Mouse (Mus musculus) stomach, postnatal 0 days (tissue): Measurements from ENCODE around the gene Tas1r1. TPM values are rescaled to one million over a fixed set of nuclear protein-coding genes. Genes with fewer than 3 reads are reported as not detected.
A peak's percentile ranks its signal among the peaks of the same experiment; 100 is the strongest.

Experiments used
- ATAC-seq: fragments of 200-750 bp; cut with Nextera tagmentation; 2 replicates; pipeline ENCODE4 v1.8.0; 2017; ENCODE audit not compliant: low FRiP score, low TSS enrichment
- DNase-seq: peaks from one replicate; pipeline ENCODE4 v3.0.0-alpha.2; 2016; ENCODE audit warnings: low spot score
- H3K27ac ChIP-seq: fragments of 300-500 bp; sonication (generic); replicated peaks from 2 replicates; pipeline ENCODE4 v1.5.1; 2014; ENCODE audit warnings: mild to moderate bottlenecking, control low read depth
- H3K27me3 ChIP-seq: fragments of 300-500 bp; sonication (generic); 2 replicates; pipeline ENCODE4 v1.6.1; 2014; ENCODE audit warnings: low read length; ENCODE audit not compliant: control insufficient read depth, insufficient read depth
- H3K36me3 ChIP-seq: fragments of 300-500 bp; sonication (generic); 2 replicates; pipeline ENCODE4 v1.6.1; 2014; ENCODE audit warnings: low read length, mixed read lengths; ENCODE audit not compliant: control insufficient read depth, insufficient read depth
- H3K4me1 ChIP-seq: fragments of 300-500 bp; sonication (generic); replicated peaks from 2 replicates; pipeline ENCODE4 v1.6.1; 2014; ENCODE audit warnings: antibody characterized with exemption; ENCODE audit not compliant: control insufficient read depth, insufficient read depth
- H3K4me2 ChIP-seq: fragments of 300-500 bp; sonication (generic); replicated peaks from 2 replicates; pipeline ENCODE4 v1.6.1; 2014; ENCODE audit warnings: low read depth, mild to moderate bottlenecking, control low read depth, moderate library complexity
- H3K4me3 ChIP-seq: fragments of 300-500 bp; sonication (generic); 2 replicates; pipeline ENCODE4 v1.5.1; 2014; ENCODE audit warnings: low read depth, low read length, control low read depth
- H3K9ac ChIP-seq: fragments of 300-500 bp; sonication (generic); 2 replicates; pipeline ENCODE4 v1.6.1; 2014; ENCODE audit warnings: mild to moderate bottlenecking, low read length, control low read depth, mixed read lengths
- H3K9me3 ChIP-seq: fragments of 300-500 bp; sonication (generic); 2 replicates; pipeline ENCODE4 v1.6.1; 2016; ENCODE audit warnings: low read length; ENCODE audit not compliant: control insufficient read depth
- CTCF ChIP-seq: IDR thresholded peaks from 2 replicates; pipeline ENCODE4 v1.5.1; 2016; ENCODE audit warnings: antibody characterized with exemption, low read depth, mild to moderate bottlenecking, moderate library complexity
- EP300 ChIP-seq: optimal IDR thresholded peaks from 2 replicates; pipeline ENCODE3; 2016; ENCODE audit warnings: antibody characterized with exemption
- WGBS: fragments of 180-500 bp; shearing (Covaris S2); extraction: QIAGEN DNeasy Blood & Tissue Kit; methylation state at CpG from one replicate; pipeline ENCODE4 v1.1.7; 2014; 5-methylcytosine and 5-hydroxymethylcytosine counted together
- polyA plus RNA-seq: library from polyadenylated mRNA; unstranded; fragments of >200 nt; fragmentation: Nextera tagmentation; extraction: Ambion mirVana; gene quantifications from 2 replicates; pipeline ENCODE4 v1.2.1, GENCODE M21; 2015

Tas1r1 gene
- polyA plus RNA-seq, 1 experiment from 2014 or later = 0.12 TPM

GRCm38 (mm10) chr4:152073715-152074114 lies 35.3 kb upstream of the Tas1r1 start:
- H3K27me3 ChIP-seq = no peaks in the 10 kb centered on the region
- H3K9ac ChIP-seq = no peak overlapping the region
- H3K4me3 ChIP-seq = no peak overlapping the region
- H3K4me2 ChIP-seq = no peak overlapping the region
- DNase-seq = peak; percentile 32
- TF ChIP-seq EP300 (no peak), CTCF (no peak)
- no peak overlapping the region for H3K27ac ChIP-seq
- no peaks in the 10 kb centered on the region for H3K4me1 ChIP-seq
- 52% methylated on average over 6 of the region's 6 CpGs for WGBS
- 0 out of 2 replicates have a peak, but pooled peaks have one; percentile 6 for ATAC-seq
- no peaks in the 10 kb centered on the region for H3K36me3 ChIP-seq
- H3K9me3 ChIP-seq = no peaks in the 10 kb centered on the region

DNA sequence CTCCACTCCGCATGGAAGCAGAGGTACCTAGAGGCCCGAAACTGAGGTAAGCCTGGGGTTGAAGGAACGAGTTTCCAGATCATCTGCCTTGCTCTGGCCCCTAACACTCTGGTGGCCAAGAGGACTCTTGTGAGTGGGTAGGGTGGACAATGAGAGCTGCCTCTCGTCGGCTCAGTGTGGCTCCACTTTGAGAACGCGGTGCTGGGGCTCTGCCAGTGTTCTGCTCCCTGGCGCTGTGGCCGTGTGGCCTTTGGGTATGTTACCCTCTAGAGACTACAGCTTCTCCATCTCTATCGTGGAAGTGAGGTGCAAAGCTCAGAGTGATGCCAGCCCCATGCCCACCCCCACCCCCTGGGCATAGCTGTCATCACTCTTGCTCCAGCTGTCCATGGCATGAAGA lies 34.3 kb upstream of the Tas1r1 start:
- no peak overlapping the region for H3K4me3 ChIP-seq
- no peak overlapping the region for H3K9ac ChIP-seq
- no peak overlapping the region for H3K4me2 ChIP-seq
- 64% methylated on average over 10 of the region's 10 CpGs for WGBS
- H3K9me3 ChIP-seq = no peaks in the 10 kb centered on the region
- H3K27me3 ChIP-seq = no peaks in the 10 kb centered on the region
- H3K36me3 ChIP-seq = no peaks in the 10 kb centered on the region
- ATAC-seq (no peak), DNase-seq (no peak)
- TF ChIP-seq EP300 (no peak), CTCF (no peak)
- H3K4me1 ChIP-seq = no peaks in the 10 kb centered on the region
- no peak overlapping the region for H3K27ac ChIP-seq

DNA sequence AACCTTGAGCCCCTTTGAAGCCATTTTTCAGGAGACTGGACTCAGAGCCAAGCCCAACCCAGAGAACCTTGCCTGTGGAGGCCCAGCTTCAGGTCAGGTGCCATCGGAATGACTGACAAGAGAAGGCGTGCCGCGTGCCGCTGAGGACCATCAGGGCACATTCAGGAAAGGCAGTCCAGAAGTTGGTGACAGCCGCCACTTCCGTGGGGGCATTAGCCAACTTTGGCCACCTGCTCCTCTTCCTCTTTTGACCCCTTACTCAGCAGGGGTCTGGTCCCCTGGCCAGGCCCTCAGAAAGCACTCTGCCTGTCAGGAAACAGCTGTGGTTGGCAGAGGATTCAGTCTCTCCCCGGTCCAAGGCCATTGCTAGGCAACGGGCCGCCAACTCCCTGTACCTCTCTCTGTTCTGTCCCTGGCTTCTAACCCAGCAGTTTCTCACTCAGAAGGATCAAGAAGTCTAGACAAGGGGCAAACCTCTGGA lies 33.8 kb upstream of the Tas1r1 start, which contains the start of gene Plekhg5:
Gene Plekhg5 (plus strand): TSS at position 378 of the 481 bp plus-strand sequence.
- Histone ChIP-seq H3K27ac (no peak within 1 kb of the TSS), H3K4me1 (no peaks in the 10 kb centered on the region), H3K4me2 (no peak within 1 kb of the TSS), H3K9ac (no peak within 1 kb of the TSS), H3K27me3 (no peaks in the 10 kb centered on the region), H3K9me3 (no peaks in the 10 kb centered on the region), H3K4me3 (no peak within 1 kb of the TSS), H3K36me3 (no peaks in the 10 kb centered on the region)
- ATAC-seq = peak; percentile 28; the same call in 1 of the 2 replicates
- WGBS = 31% methylated on average over 10 of the region's 10 CpGs
- no peak for DNase-seq
- TF ChIP-seq EP300 = no peak
- TF ChIP-seq CTCF = no peak

- no peak for DNase-seq
- H3K27ac ChIP-seq = no peak overlapping the region
- H3K4me1 ChIP-seq = no peaks in the 10 kb centered on the region
- no peak overlapping the region for H3K4me2 ChIP-seq
- no peaks in the 10 kb centered on the region for H3K27me3 ChIP-seq
- H3K36me3 ChIP-seq = no peaks in the 10 kb centered on the region
- TF ChIP-seq EP300 (no peak), CTCF (no peak)
- H3K4me3 ChIP-seq = no peak overlapping the region
- H3K9ac ChIP-seq = no peak overlapping the region
- no peaks in the 10 kb centered on the region for H3K9me3 ChIP-seq
- WGBS = 76% methylated on average over 11 of the region's 11 CpGs
- ATAC-seq = no peak; the same call in 1 of the 2 replicates
Observed at GRCm38 (mm10) chr4:152070494-152071396, 32.4 kb upstream of the Tas1r1 start.

DNA sequence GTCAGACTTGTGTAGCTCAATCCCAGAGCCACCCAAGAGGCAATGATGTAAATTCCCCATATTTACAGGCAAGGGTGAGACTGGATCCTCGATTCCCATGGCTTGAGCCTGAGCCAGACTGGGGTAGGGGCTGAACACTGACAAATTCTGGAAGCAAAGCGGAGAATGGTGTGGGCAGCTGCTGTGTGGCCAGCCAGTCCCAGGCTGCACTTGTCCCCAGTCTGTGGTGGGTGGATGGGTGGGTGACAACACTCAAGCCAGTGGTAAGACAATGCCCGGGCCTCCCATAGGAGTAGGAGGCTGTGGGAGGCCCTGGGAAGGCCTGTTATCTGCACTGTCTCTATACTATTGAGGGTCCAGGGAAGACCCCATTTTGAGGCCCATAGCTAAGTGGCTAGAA lies 30.9 kb upstream of the Tas1r1 start:
- Histone ChIP-seq H3K36me3 (no peaks in the 10 kb centered on the region), H3K9ac (no peak overlapping the region), H3K27ac (no peak overlapping the region), H3K4me2 (no peak overlapping the region), H3K4me1 (no peaks in the 10 kb centered on the region), H3K4me3 (no peak overlapping the region), H3K9me3 (no peaks in the 10 kb centered on the region), H3K27me3 (no peaks in the 10 kb centered on the region)
- DNase-seq (no peak), ATAC-seq (no peak)
- WGBS = 84% methylated on average over 3 of the region's 3 CpGs
- TF ChIP-seq CTCF (no peak), EP300 (no peak)
